Mouse (Mus musculus) liver (tissue): ENCODE measurements around the gene Vkorc1.
"Not testable (repeated sequence)": the region's sequence is repeated elsewhere in the genome, so short reads cannot be mapped to it uniquely, and the experiment has no call there.

ENCODE experiments used
- DNase-seq: peaks from one replicate; pipeline ENCODE4 v3.0.0-alpha.2; 2020; ENCODE audit warnings: mixed read lengths

The Vkorc1 gene

GRCm38 (mm10) chr7:127912938-127913337 is 17.5 kb upstream of the Vkorc1 start:
- no peak for DNase-seq

GRCm38 (mm10) chr7:127912190-127912871 is 16.9 kb upstream of the Vkorc1 start, which contains the start of gene Kat8:
Kat8 (plus strand) TSS chr7:127912516.
- peak; percentile 93 for DNase-seq

DNA sequence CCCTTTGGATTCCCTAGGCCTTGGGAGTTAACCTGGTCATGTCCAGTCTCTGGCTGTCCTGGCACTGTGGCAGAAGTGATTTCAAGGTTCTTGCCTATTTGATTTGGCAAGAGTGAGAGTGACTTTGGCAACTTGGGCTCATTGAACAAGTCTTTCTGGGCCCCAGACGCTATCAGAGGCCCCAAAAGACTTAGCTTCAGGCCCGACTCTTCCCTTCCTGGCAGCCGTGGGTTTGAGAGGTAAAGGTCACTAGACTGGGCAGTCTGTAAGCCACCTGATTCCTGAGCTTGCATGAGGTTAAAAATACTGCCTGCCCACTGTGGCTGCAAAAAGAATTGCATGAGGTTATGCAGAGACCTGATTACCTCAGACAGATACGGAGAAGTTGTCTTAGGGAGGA is 13.2 kb upstream of the Vkorc1 start:
- no peak for DNase-seq

DNA sequence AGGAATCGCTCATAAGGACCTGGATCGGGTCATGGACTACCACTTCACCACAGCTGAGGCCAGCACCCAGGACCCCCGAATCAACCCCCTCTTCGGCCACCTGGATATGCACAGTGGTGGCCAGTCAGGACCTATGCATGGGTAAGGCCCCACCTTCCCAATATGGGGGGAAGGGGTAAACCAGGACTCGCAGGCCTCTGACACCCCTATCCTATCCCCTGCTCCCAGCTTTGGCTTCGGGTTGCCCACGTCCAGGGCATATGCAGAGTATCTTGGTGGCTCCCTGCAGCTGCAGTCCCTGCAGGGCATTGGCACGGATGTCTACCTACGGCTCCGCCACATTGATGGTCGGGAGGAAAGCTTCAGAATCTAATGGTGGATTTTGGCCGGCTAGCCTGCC is 12.5 kb upstream of the Vkorc1 start:
- no peak for DNase-seq

- DNase-seq, result peak; percentile 82
Measured at GRCm38 (mm10) chr7:127903971-127904796, 8.8 kb upstream of the Vkorc1 start, which contains the start of gene Bckdk. Bckdk (plus strand) TSS chr7:127904082.

- no peak for DNase-seq
Measured at GRCm38 (mm10) chr7:127901772-127902171, 6.4 kb upstream of the Vkorc1 start.

DNA sequence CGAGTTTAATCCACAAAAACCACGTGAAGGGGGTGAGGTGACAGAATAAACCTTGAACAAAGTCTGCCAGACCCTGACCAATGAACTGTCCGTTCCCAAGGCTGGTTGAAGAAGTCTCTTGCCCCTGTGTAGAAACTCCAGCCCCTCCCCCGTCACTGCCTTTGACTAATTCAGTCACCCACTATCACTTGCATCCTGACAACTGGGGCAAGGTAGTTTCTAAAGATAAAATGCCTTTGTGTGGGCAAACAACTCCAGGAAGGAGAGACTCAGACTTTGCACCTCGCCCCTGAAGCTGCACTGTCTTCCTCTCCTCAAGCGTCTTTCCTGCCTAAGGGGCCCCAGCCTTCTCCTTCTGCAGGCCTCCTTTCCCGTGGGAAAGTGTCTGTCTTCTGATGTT is 4.6 kb upstream of the Vkorc1 start:
- DNase-seq, result peak; percentile 32

- peak; percentile 81 for DNase-seq
Measured at GRCm38 (mm10) chr7:127898179-127898956, 3.0 kb upstream of the Vkorc1 start.

DNA sequence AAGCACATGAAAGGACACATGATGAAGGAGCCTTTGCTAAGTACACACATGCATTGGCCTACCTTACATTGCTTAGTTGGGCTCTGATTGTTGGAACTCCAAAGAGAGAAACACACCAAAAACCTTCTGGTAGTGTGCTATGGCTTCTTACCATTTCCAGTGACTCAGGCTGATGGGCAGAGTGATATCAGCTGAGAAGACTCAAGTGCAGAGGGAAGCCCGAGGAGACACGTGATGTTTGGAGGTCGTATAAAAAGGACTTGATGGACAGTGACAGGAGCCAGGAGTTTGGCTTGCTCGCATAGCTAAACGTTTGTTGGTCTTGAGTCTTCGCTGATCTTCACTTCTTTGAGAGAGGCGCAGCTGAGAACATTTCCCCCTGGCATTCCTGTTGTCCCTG is 2.1 kb upstream of the Vkorc1 start:
- no peak for DNase-seq

GRCm38 (mm10) chr7:127896384-127896783 is 967 bp upstream of the Vkorc1 start:
- DNase-seq, result peak; percentile 82

DNA sequence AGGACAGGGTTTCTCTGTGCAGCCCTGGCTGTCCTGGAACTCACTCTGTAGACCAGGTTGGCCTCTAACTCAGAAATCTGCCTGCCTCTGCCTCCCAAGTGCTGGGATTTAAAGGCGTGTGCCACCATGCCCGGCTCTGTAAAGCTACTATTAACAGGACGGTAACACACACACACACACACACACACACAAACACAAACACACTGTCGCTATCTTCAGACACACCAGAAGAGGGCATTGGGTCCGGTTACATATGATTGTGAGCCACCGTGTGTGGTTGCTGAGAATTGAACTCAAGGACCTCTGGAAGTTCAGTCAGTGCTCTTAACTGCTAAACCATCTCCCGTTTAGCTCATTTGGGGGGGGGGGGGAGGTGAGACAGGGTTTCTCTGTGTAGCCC is 474 bp upstream of the Vkorc1 start:
- not testable (repeated sequence) for DNase-seq

DNA sequence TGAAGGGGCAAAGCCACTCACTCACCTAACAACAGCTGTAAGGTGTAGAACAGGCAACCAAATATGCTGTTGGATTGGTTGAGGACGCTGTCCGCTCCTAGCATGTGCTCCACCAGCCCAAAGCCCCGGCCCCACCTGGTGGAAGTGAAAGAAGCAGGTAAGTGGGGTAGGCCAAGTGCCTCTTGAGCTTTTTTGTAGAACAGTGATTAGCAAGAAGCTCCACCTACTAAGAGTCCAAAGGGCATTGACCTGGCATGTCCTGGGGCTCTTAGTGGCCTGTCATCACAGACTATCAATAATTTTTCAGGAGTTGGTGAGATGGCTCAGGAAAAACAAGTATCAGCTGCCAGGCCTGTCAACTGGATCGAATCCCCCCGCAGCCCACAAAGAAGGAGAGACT is 937 bp downstream of the Vkorc1 start:
- no peak for DNase-seq

GRCm38 (mm10) chr7:127890798-127891197 is 4.6 kb downstream of the Vkorc1 start, which contains the start of gene Prss53:
Prss53 (minus strand) TSS chr7:127890970.
- DNase-seq, result no peak

DNA sequence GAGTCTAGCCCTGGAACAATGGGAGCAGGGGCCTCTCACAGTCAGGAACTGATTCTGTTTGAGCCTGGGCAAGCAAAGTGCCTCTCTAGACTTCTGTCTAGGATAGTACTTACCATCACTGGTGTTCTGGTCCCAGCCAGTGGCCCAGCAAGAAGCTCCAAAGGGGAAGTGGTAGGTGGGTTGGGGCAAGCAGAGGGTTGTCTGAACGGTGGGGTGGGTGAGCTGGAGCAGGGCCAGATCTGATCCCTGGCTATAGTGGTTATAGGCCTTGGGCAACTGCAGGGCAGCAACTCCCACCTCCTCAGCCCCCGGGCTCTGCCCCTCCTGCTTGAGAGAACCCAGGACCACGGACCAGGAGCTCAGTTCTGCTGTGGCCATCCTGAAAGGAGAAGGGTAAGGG is 6.6 kb downstream of the Vkorc1 start:
- no peak for DNase-seq

DNA sequence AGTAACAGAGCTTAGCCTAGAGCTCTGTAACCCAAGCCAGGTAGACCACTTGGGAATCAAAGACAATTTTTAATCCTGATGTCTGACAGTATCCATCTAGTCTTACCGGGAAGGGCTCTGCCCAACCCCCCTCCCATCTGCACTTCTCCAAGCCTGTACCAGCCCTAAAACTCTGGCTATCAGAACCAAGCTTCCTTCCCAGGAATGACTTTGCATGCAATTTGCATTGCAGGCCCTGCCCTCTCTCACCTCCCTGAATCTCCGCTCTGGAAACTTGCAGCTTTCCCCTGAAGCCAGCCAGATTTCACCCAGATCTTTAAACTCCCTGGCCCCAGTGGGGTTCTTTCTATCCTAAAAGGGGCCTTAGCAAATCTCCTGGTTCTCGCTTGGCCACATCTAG is 7.6 kb downstream of the Vkorc1 start:
- no peak for DNase-seq

DNA sequence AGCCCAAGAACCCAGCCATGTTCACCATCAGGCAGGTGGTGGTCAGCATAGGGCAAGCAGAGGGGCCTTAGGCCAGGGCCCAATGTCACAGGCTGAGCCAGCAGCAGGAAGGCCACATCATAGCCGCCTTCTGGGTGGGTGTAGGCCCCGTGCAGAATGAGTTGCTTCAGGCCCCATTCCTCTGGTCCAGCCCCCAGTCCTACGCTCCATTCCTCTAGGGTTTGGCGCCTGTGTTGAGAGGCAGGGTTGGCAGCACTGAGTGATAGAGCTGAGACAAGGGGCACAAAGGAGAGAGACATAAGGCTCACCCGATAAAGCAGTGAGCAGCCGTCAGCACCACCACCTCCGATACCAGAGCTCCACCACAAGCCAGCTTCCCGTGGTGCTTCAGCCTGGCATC is 8.2 kb downstream of the Vkorc1 start:
- no peak for DNase-seq

- DNase-seq, result no peak
Measured at GRCm38 (mm10) chr7:127886551-127886950, 8.9 kb downstream of the Vkorc1 start.

DNA sequence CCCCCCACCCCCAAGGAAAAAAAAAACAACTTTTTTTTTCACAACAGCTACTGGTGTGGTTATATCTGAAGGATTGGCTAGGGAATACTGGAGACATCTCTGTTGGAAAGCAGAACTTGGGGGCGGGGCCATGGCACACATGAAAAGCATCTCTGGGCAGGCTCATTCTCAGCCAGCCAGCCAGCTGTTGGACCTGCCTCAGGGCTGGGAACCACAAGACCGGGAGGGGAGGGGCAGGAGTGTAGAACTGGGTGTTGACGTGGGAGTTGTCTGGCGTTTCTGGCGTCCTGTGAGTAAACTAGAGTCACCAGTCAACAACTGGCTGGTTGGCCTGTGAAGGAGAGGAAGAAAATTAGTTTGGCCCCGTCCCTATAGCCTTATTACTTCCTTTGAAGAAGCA is 9.5 kb downstream of the Vkorc1 start:
- DNase-seq, result no peak

- no peak for DNase-seq
Measured at GRCm38 (mm10) chr7:127880431-127880830, 15.0 kb downstream of the Vkorc1 start.

GRCm38 (mm10) chr7:127879301-127879700 is 16.1 kb downstream of the Vkorc1 start:
- DNase-seq, result no peak

DNA sequence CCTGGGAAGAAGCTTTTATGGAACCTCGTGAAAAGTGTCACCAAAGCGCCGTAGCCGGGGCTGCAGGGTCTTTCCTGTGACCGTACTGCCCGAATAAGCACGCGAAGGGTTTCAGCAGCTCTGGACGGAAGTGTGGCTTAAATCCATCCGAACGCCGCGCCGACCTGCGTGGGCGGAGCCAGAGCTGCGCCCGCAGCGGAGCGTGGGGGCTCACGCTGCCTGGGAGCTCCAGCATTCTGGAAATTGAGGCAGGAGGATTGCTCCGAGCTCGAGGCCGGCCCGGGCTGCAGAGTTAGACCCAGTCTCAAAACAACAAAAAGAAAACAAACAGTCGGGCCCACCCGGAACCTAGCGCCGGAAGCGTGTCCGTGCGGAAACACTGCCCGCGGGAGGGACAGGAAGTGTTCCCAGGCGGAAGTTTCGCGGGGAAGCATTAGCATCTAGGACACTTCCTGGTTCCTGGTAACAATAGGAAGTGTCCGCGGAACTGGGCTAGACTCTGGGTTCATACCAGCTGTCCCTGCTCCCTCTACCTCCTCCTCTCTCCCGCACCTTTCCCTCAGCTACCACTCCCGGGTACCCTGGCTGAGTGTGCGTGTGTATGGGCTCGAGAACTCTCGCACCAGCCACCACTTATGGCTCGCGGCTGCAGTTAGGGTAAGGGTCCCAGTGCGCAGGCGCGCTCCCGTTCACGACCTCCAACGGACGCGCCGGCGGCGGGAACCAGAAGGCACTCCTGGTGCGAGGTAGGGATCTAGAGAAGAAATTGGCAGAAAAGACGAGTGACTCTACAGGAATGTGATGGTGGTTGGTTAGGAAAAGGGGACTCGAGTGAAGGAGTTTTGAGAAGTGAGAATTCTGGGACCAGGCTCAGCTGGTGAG is 18.7 kb downstream of the Vkorc1 start, which contains the start of gene Zfp668:
Gene Zfp668, minus strand, starts transcription at position 362 of the 882 bp plus-strand sequence.
- peak; percentile 91 for DNase-seq

DNA sequence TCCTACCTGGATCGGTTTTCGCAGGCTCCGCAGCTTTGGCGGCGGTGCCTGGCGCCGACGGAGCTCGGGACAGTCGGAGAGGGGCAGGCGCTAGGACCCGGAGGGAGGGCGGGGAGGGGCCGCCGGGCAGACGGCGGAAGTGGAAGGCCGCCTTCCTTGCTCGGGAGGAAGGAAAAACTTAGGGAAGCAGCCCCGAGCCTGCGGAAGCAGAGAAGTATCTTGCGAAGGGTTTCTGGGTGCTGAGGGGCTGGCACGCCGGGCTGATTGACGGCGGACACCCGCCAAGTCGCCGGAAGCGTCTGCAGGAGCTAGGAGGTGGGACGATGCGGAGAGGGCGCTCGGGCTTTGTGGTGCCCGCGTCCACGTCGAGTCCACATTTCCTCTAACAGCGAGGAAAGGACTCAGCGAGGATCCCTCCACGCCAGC is 19.4 kb downstream of the Vkorc1 start, which contains the start of gene Zfp646:
Gene Zfp646, plus strand, starts transcription at position 181 of the 426 bp plus-strand sequence.
- DNase-seq, result peak; percentile 89
